Mouse (Mus musculus) monocyte, adult 2 months (primary cell): Measurements from ENCODE around the gene 2900011O08Rik.

Experiments
- DNase-seq, 2 experiments: peaks; one replicate each; pipeline ENCODE4 v3.0.0; 2022; ENCODE audit warnings: low spot score in 2 of 2, low read depth in 1 of 2

Gene 2900011O08Rik

GRCm38 (mm10) chr16:14130796-14131195 is 144.4 kb downstream of the 2900011O08Rik start:
- no peak for DNase-seq

- no peak for DNase-seq
These were observed 145.0 kb downstream of the 2900011O08Rik start for GRCm38 (mm10) chr16:14131376-14131775.

- DNase-seq = no peak
These were observed 145.4 kb downstream of the 2900011O08Rik start for GRCm38 (mm10) chr16:14131838-14132237.

- DNase-seq = no peak
These were observed 148.6 kb downstream of the 2900011O08Rik start for GRCm38 (mm10) chr16:14135014-14135413.

GRCm38 (mm10) chr16:14137976-14138561 is 151.7 kb downstream of the 2900011O08Rik start:
- no peak for DNase-seq

- no peak for DNase-seq
These were observed 152.7 kb downstream of the 2900011O08Rik start for GRCm38 (mm10) chr16:14139106-14139505.

GRCm38 (mm10) chr16:14143298-14143697 is 156.9 kb downstream of the 2900011O08Rik start:
- DNase-seq = no peak

GRCm38 (mm10) chr16:14147712-14148111 is 161.3 kb downstream of the 2900011O08Rik start:
- DNase-seq = no peak
